Mouse (Mus musculus) kidney, postnatal 10 days (tissue): Measurements from ENCODE around the gene Zfp119b.
"Not testable (repeated sequence)": the region's sequence is repeated elsewhere in the genome, so short reads cannot be mapped to it uniquely, and the experiment has no call there.

Experiments
- DNase-seq: peaks from one replicate; pipeline ENCODE4 v3.0.0; 2021; ENCODE audit warnings: mixed read lengths

The Zfp119b gene

GRCm38 (mm10) chr17:55957168-55957567 is 7.9 kb upstream of the Zfp119b start:
- peak; percentile 89 for DNase-seq

GRCm38 (mm10) chr17:55956591-55956990 is 7.3 kb upstream of the Zfp119b start:
- no peak for DNase-seq

- DNase-seq, result peak; percentile 88
These were observed 6.8 kb upstream of the Zfp119b start for GRCm38 (mm10) chr17:55956129-55956528.

GRCm38 (mm10) chr17:55954229-55954628 is 4.9 kb upstream of the Zfp119b start:
- DNase-seq, result no peak

GRCm38 (mm10) chr17:55953751-55954150 is 4.5 kb upstream of the Zfp119b start:
- DNase-seq, result no peak

- DNase-seq, result no peak
These were observed 3.2 kb upstream of the Zfp119b start, which contains the start of gene Ebi3 for GRCm38 (mm10) chr17:55952447-55953027. Gene Ebi3 (plus strand): TSS chr17:55952640.

- DNase-seq, result no peak
These were observed 2.7 kb upstream of the Zfp119b start for GRCm38 (mm10) chr17:55952041-55952440.

GRCm38 (mm10) chr17:55950601-55951000 is 1.3 kb upstream of the Zfp119b start:
- DNase-seq, result no peak

- no peak for DNase-seq
These were observed 653 bp downstream of the Zfp119b start for GRCm38 (mm10) chr17:55948647-55949046.

GRCm38 (mm10) chr17:55945696-55946095 is 3.6 kb downstream of the Zfp119b start:
- no peak for DNase-seq

- peak; percentile 95 for DNase-seq
These were observed 4.2 kb downstream of the Zfp119b start for GRCm38 (mm10) chr17:55944866-55945682.

- DNase-seq, result not testable (repeated sequence)
These were observed 4.9 kb downstream of the Zfp119b start for GRCm38 (mm10) chr17:55944387-55944865.

GRCm38 (mm10) chr17:55933191-55933590 is 16.1 kb downstream of the Zfp119b start:
- no peak for DNase-seq

- no peak for DNase-seq
These were observed 16.7 kb downstream of the Zfp119b start for GRCm38 (mm10) chr17:55932635-55933034.

- peak; percentile 79 for DNase-seq
These were observed 17.5 kb downstream of the Zfp119b start for GRCm38 (mm10) chr17:55931553-55932502.

- no peak for DNase-seq
These were observed 42.6 kb downstream of the Zfp119b start for GRCm38 (mm10) chr17:55906669-55907068.

- no peak for DNase-seq
These were observed 45.2 kb downstream of the Zfp119b start for GRCm38 (mm10) chr17:55904131-55904530.

GRCm38 (mm10) chr17:55903687-55904086 is 45.6 kb downstream of the Zfp119b start:
- peak; percentile 10 for DNase-seq

- DNase-seq, result no peak
These were observed 46.2 kb downstream of the Zfp119b start for GRCm38 (mm10) chr17:55903087-55903486.

GRCm38 (mm10) chr17:55892406-55892955 is 56.8 kb downstream of the Zfp119b start:
- DNase-seq, result peak; percentile 21
